Comparison of ENCODE assay signal across 24 mouse cellular contexts in genomic region chr1:126391204-126391603, GRCm38 (mm10).
DNase-seq lines count a peak whose midpoint lies in the region; ATAC-seq lines count a peak whose summit lies in the region.
"Had no signal": no experiment of that assay in that cellular context is flagged by ENCODE, and none has a peak within 500 bp of the region (broad histone marks: within the 10 kb centered on the region; RNA-seq: fewer than 3 reads in every experiment).

No protein-coding gene starts in this region.

- peak; percentile 9 to 12 for DNase-seq in layer of hippocampus, adult 8-10 months (ENCODE audit: low spot score in 2 of 2)
- DNase-seq in layer of hippocampus, adult 9-10 months (ENCODE audit: low spot score): no peak
- DNase-seq in brain, adult 2 months (ENCODE audit: low read depth, low spot score): peak; percentile 49
- DNase-seq in brain, embryonic 18.5 days (ENCODE audit: low read depth, low spot score): peak; percentile 42
- DNase-seq in thymus, postnatal 0 days (ENCODE audit: low spot score): no peak
- DNase-seq: adrenal gland, postnatal 14 days; cerebellum, adult 11 months; cerebellum, adult 8-10 months; cerebellum, postnatal 14 days; gastrocnemius, postnatal 10 days; heart, adult 2 months; heart, postnatal 14 days had no signal

- H3K27ac ChIP-seq in forebrain, embryonic 15.5 days (replicated peaks): peak overlapping the region; percentile 66
- H3K27ac ChIP-seq in forebrain, embryonic 12.5 days: no peak overlapping the region
- H3K27ac ChIP-seq: embryonic facial prominence, embryonic 12.5 days; heart, adult 2 months; heart, embryonic 15.5 days; hindbrain, embryonic 10.5 days; hindbrain, embryonic 14.5 days had no signal

- no peak overlapping the region for H3K4me2 ChIP-seq in forebrain, embryonic 15.5 days (replicated peaks)
- no peak overlapping the region for H3K4me2 ChIP-seq in forebrain, embryonic 12.5 days
- H3K4me2 ChIP-seq: embryonic facial prominence, embryonic 12.5 days; heart, embryonic 11.5 days; heart, embryonic 15.5 days; hindbrain, embryonic 14.5 days had no signal

- peaks cover 23% of the 10 kb centered on the region for H3K4me1 ChIP-seq in forebrain, embryonic 15.5 days
- H3K4me1 ChIP-seq in forebrain, embryonic 12.5 days: no peaks in the 10 kb centered on the region; the same call in 1 of the 2 replicates
- H3K4me1 ChIP-seq: embryonic facial prominence, embryonic 12.5 days; heart, embryonic 15.5 days; hindbrain, embryonic 10.5 days had no signal

- no peak overlapping the region for H3K4me3 ChIP-seq in forebrain, embryonic 15.5 days
- no peak overlapping the region for H3K4me3 ChIP-seq in forebrain, embryonic 12.5 days (replicated peaks)
- H3K4me3 ChIP-seq: embryonic facial prominence, embryonic 12.5 days; heart, adult 2 months; heart, embryonic 15.5 days; hindbrain, embryonic 10.5 days had no signal

- H3K9ac ChIP-seq in forebrain, embryonic 15.5 days (replicated peaks): no peak overlapping the region
- no peak overlapping the region for H3K9ac ChIP-seq in forebrain, embryonic 12.5 days
- H3K9ac ChIP-seq: embryonic facial prominence, embryonic 12.5 days; heart, embryonic 15.5 days; hindbrain, embryonic 14.5 days had no signal

- no peaks in the 10 kb centered on the region for H3K9me3 ChIP-seq in forebrain, embryonic 15.5 days
- no peaks in the 10 kb centered on the region for H3K9me3 ChIP-seq in forebrain, embryonic 12.5 days
- H3K9me3 ChIP-seq: embryonic facial prominence, embryonic 12.5 days; heart, embryonic 15.5 days; hindbrain, embryonic 10.5 days had no signal

- H3K27me3 ChIP-seq in forebrain, embryonic 15.5 days: no peaks in the 10 kb centered on the region
- H3K27me3 ChIP-seq in forebrain, embryonic 12.5 days: no peaks in the 10 kb centered on the region
- H3K27me3 ChIP-seq: CH12.LX; embryonic facial prominence, embryonic 12.5 days; heart, embryonic 15.5 days had no signal

- no peaks in the 10 kb centered on the region for H3K36me3 ChIP-seq in forebrain, embryonic 15.5 days
- H3K36me3 ChIP-seq in forebrain, embryonic 12.5 days (replicated peaks): no peaks in the 10 kb centered on the region
- H3K36me3 ChIP-seq: embryonic facial prominence, embryonic 12.5 days; heart, embryonic 15.5 days; hindbrain, embryonic 10.5 days had no signal

- WGBS in forebrain, embryonic 15.5 days: 16% methylated on average over 4 of the region's 4 CpGs
- WGBS in forebrain, embryonic 12.5 days: 46% methylated on average over 4 of the region's 4 CpGs

- peak; percentile 79 for ATAC-seq in forebrain, embryonic 15.5 days (replicated peaks)
- ATAC-seq in forebrain, embryonic 12.5 days (ENCODE audit: low FRiP score): no peak
- ATAC-seq in inflammation-experienced regulatory T-cells, adult 6 months: no peak
- ATAC-seq: activated CD4-positive, CD25-positive, alpha-beta regulatory T cell, adult 4 months; intestine, embryonic 16.5 days; Patski had no signal

Comparison
In these comparisons a context has a peak if more than half of its experiments do, and no peak if none do; other contexts are left out.
1. DNase-seq: peak in layer of hippocampus, adult 8-10 months (2 of 2), brain, adult 2 months (single experiment) and brain, embryonic 18.5 days (single experiment); none in layer of hippocampus, adult 9-10 months (single experiment) and thymus, postnatal 0 days (single experiment).